Comparison of ENCODE assay signal across 11 mouse cellular contexts in genomic region chr3:41581436-41581835, GRCm38 (mm10). TPM values are rescaled to one million over a fixed set of nuclear protein-coding genes. Genes with fewer than 3 reads are reported as not detected.
A peak's percentile ranks its signal among the peaks of the same experiment; 100 is the strongest.
DNase-seq lines count a peak whose midpoint lies in the region; ATAC-seq and TF ChIP-seq lines count a peak whose summit lies in the region.
"Had no signal": no experiment of that assay in that cellular context is flagged by ENCODE, and none has a peak within 500 bp of the region (broad histone marks: within the 10 kb centered on the region; RNA-seq: fewer than 3 reads in every experiment).

No protein-coding gene starts in this region.

- TF ChIP-seq CTCF in gastrocnemius, adult 2 months (IDR thresholded peaks at IDR 0.05), result no peak

- H3K36me3 ChIP-seq in intestine, embryonic 15.5 days, result no peaks in the 10 kb centered on the region
- H3K36me3 ChIP-seq in neural tube, embryonic 14.5 days (ENCODE audit: control insufficient read depth, insufficient read depth, low read length), result no peaks in the 10 kb centered on the region

- no peak for DNase-seq in gastrocnemius, adult 2 months
- no peak for DNase-seq in gastrocnemius, postnatal 36 days
- DNase-seq in liver, result peak; percentile 56
- DNase-seq in thymus, postnatal 4 days, result no peak
- no peak for DNase-seq in lung, postnatal 36 days
- DNase-seq: B cell, adult 2 months; cerebellum, adult 8-10 months; lung, embryonic 14.5 days had no signal

- intact Hi-C loops in gastrocnemius, adult 2 months (cut with DNase I), result no loop called here
- intact Hi-C loops in gastrocnemius, postnatal 36 days (cut with DNase I), result no loop called here

- no peak overlapping the region for H3K9ac ChIP-seq in intestine, embryonic 15.5 days
- H3K9ac ChIP-seq in neural tube, embryonic 14.5 days (replicated peaks; ENCODE audit: low read depth, low read length), result no peak overlapping the region
- H3K9ac ChIP-seq: lung, embryonic 14.5 days had no signal

- peak; percentile 94 for ATAC-seq in intestine, embryonic 15.5 days
- ATAC-seq in neural tube, embryonic 14.5 days (ENCODE audit: low read depth), result no peak
- ATAC-seq in activated CD4-positive, CD25-positive, alpha-beta regulatory T cell, adult 4 months, result no peak

- WGBS in intestine, embryonic 15.5 days, result 47% methylated on average over 8 of the region's 8 CpGs
- 29% methylated on average over 8 of the region's 8 CpGs for WGBS in neural tube, embryonic 14.5 days

- H3K9me3 ChIP-seq in intestine, embryonic 15.5 days, result no peaks in the 10 kb centered on the region
- no peaks in the 10 kb centered on the region for H3K9me3 ChIP-seq in neural tube, embryonic 14.5 days (ENCODE audit: control insufficient read depth, low read length)

- no peaks in the 10 kb centered on the region for H3K27me3 ChIP-seq in intestine, embryonic 15.5 days (replicated peaks)
- no peaks in the 10 kb centered on the region for H3K27me3 ChIP-seq in neural tube, embryonic 14.5 days (ENCODE audit: control insufficient read depth, insufficient read depth, low read length)

- no peak overlapping the region for H3K4me3 ChIP-seq in gastrocnemius, adult 2 months
- H3K4me3 ChIP-seq in intestine, embryonic 15.5 days (replicated peaks), result no peak overlapping the region
- H3K4me3 ChIP-seq in neural tube, embryonic 14.5 days (ENCODE audit: low read depth, low read length), result no peak overlapping the region

- peak overlapping the region; percentile 54 for H3K27ac ChIP-seq in gastrocnemius, adult 2 months
- H3K27ac ChIP-seq in intestine, embryonic 15.5 days, result peak overlapping the region; percentile 80
- peak overlapping the region; percentile 8; the same call in 1 of the 2 replicates for H3K27ac ChIP-seq in neural tube, embryonic 14.5 days (ENCODE audit: low read depth, low read length)

- peaks cover 40% of the 10 kb centered on the region for H3K4me1 ChIP-seq in intestine, embryonic 15.5 days (replicated peaks)
- peaks cover 16% of the 10 kb centered on the region for H3K4me1 ChIP-seq in neural tube, embryonic 14.5 days (ENCODE audit: control insufficient read depth, insufficient read depth, low read length)

- H3K4me2 ChIP-seq in intestine, embryonic 15.5 days (replicated peaks), result peak overlapping the region; percentile 42
- H3K4me2 ChIP-seq in neural tube, embryonic 14.5 days (ENCODE audit: low read depth, low read length), result no peak overlapping the region
- H3K4me2 ChIP-seq: lung, embryonic 14.5 days had no signal

RNA-seq across cellular contexts. Expression of gene Jade1, which starts 25.9 kb away (rescaled TPM):
- total RNA-seq in gastrocnemius, adult 2 months (2021), result 10 to 100 TPM; 17.5 to 24.2 TPM
- 10 to 100 TPM; 21.3 to 25.4 TPM for total RNA-seq in gastrocnemius, postnatal 36 days (2021)
- polyA plus RNA-seq in intestine, embryonic 15.5 days (2015; fragmentation: Nextera tagmentation; extraction: Ambion mirVana), result 21.8 and 24.1 TPM in 2 replicates
- 11.6 and 13.8 TPM in 2 replicates for polyA plus RNA-seq in neural tube, embryonic 14.5 days (2014; fragmentation: Nextera tagmentation; extraction: Ambion mirVana)
- 1 to 10 TPM; 7.4 to 7.6 TPM for polyA plus RNA-seq in activated CD4-positive, CD25-positive, alpha-beta regulatory T cell, adult 4 months (2017; shearing (Covaris generic))

Comparison
In these comparisons a context has a peak if more than half of its experiments do, and no peak if none do; other contexts are left out.
1. H3K27ac ChIP-seq: peak in every context shown above with its lines; median percentile 80 in intestine, embryonic 15.5 days; 54 in gastrocnemius, adult 2 months; 8 in neural tube, embryonic 14.5 days.